Mouse (Mus musculus) liver, embryonic 11.5 days (tissue): Measurements from ENCODE around the gene Ifitm3. TPM values are rescaled to one million over a fixed set of nuclear protein-coding genes. Genes with fewer than 3 reads are reported as not detected.

ENCODE experiments used
- ATAC-seq: fragments of 200-750 bp; cut with Nextera tagmentation; replicated peaks from 2 replicates; pipeline ENCODE4 v1.8.0; 2017; ENCODE audit warnings: moderate number of reproducible peaks, mild to moderate bottlenecking, moderate TSS enrichment, moderate library complexity; ENCODE audit not compliant: low FRiP score
- DNase-seq: peaks from one replicate; pipeline ENCODE4 v3.0.0-alpha.2; 2017; ENCODE audit warnings: low spot score
- H3K27ac ChIP-seq: fragments of 300-500 bp; sonication (generic); 2 replicates; pipeline ENCODE4 v1.5.1; 2014; ENCODE audit warnings: mild to moderate bottlenecking, low read depth, low read length, control low read depth
- H3K27me3 ChIP-seq: fragments of 300-500 bp; sonication (generic); replicated peaks from 2 replicates; pipeline ENCODE4 v1.6.1; 2014; ENCODE audit warnings: low read length, mixed read lengths; ENCODE audit not compliant: control insufficient read depth, insufficient read depth
- H3K36me3 ChIP-seq: fragments of 300-500 bp; sonication (generic); 2 replicates; pipeline ENCODE4 v1.6.1; 2014; ENCODE audit warnings: mild to moderate bottlenecking, low read length, moderate library complexity, mixed read lengths; ENCODE audit not compliant: control insufficient read depth, insufficient read depth
- H3K4me1 ChIP-seq: fragments of 300-500 bp; sonication (generic); replicated peaks from 2 replicates; pipeline ENCODE4 v1.6.1; 2014; ENCODE audit warnings: low read length, mixed read lengths; ENCODE audit not compliant: control insufficient read depth, insufficient read depth
- H3K4me2 ChIP-seq: fragments of 300-500 bp; sonication (generic); 2 replicates; pipeline ENCODE4 v1.6.1; 2014; ENCODE audit warnings: mild to moderate bottlenecking, control low read depth, moderate library complexity
- H3K4me3 ChIP-seq: fragments of 300-500 bp; sonication (generic); 2 replicates; pipeline ENCODE4 v1.5.1; 2014; ENCODE audit warnings: low read depth, low read length, control low read depth
- H3K9ac ChIP-seq: fragments of 300-500 bp; sonication (generic); 2 replicates; pipeline ENCODE4 v1.6.1; 2014; ENCODE audit warnings: low read depth, low read length, control low read depth
- H3K9me3 ChIP-seq: fragments of 300-500 bp; sonication (generic); 2 replicates; pipeline ENCODE4 v1.6.1; 2016; ENCODE audit warnings: low read length, inconsistent platforms, mixed read lengths; ENCODE audit not compliant: control insufficient read depth
- WGBS: fragments of 180-500 bp; shearing (Covaris S2); extraction: QIAGEN DNeasy Blood & Tissue Kit; methylation state at CpG from one replicate; pipeline ENCODE4 v1.1.7; 2014; 5-methylcytosine and 5-hydroxymethylcytosine counted together
- polyA plus RNA-seq: library from polyadenylated mRNA; unstranded; fragments of >200 nt; fragmentation: Nextera tagmentation; extraction: Ambion mirVana; gene quantifications from 2 replicates; pipeline ENCODE4 v1.2.1, GENCODE M21; 2014

Ifitm3 gene
- polyA plus RNA-seq, 1 experiment from 2014 or later, result 45.0 TPM

DNA sequence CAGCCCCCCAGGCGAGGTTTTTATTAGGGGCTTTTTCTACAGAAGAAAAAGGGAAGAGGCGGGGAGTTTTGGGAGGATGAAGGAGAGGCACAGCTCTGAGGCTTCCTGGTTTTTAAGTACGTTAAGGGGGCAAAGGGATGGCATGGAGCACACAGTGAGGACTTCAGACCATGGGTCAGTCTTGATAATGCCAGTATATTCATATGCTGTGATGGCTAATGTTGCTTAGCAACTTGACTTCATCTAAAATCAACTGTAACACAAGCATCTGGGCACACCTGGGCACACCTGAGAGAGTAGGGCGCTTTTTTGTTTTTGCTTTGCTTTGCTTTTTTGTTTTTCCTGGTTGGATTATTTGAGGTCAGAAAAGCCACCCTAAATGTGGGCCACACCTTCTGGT is 43.6 kb downstream of the Ifitm3 start, which contains the start of gene Ifitm1:
TSS of gene Ifitm1 (plus strand) at position 301 of the 400 bp plus-strand sequence.
- Histone ChIP-seq H3K9me3 (no peaks in the 10 kb centered on the region), H3K27ac (no peak within 1 kb of the TSS), H3K27me3 (no peaks in the 10 kb centered on the region), H3K4me1 (peaks cover 11% of the 10 kb centered on the region), H3K4me3 (no peak within 1 kb of the TSS), H3K4me2 (no peak within 1 kb of the TSS), H3K9ac (no peak within 1 kb of the TSS), H3K36me3 (no peaks in the 10 kb centered on the region)
- DNase-seq (no peak), ATAC-seq (no peak)
- 81% methylated on average over 4 of the region's 4 CpGs for WGBS

DNA sequence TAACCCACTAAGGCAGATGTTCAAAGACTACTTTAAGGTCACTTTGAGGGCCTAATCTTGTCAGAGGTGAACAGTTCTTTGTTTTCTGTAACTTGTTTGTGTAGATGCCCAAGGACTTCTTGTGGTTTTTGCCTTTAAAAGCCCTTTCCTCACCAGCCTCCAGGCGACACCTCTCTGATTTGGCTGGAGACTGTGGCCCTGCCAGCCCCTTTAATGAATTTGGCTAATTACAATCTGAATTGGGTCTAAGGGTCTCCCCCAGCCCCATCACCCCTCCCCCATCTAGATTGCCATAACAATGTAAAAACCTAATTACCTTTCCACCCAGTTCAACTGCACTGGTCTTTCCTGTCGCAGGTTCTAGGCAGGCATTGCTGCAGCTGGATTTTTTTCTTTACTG is 47.8 kb downstream of the Ifitm3 start:
- Histone ChIP-seq H3K9me3 (no peaks in the 10 kb centered on the region), H3K27ac (no peak overlapping the region), H3K4me2 (no peak overlapping the region), H3K4me3 (no peak overlapping the region), H3K4me1 (no peaks in the 10 kb centered on the region; the same call in 1 of the 2 replicates), H3K27me3 (no peaks in the 10 kb centered on the region), H3K36me3 (no peaks in the 10 kb centered on the region), H3K9ac (no peak overlapping the region)
- 77% methylated on average over 2 of the region's 2 CpGs for WGBS
- ATAC-seq (no peak), DNase-seq (no peak)

DNA sequence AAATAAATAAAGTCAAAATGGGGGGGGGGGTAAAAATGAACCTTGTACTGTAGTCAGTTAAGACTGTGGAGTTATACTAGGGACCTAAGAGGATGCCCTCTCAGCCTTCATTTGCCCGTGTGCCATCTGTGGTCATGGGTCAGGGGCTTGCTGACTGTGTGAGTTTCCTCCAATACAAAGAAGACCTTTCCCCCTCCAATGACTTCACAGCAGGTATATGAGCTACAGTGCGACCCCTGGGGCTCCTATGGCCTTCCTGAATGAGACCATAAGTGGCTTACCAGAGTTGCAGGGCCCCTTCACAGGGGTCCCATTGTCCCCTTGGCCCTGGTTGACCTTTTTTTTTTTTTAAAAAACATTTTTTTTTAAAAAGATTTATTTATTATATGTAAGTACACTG is 49.2 kb downstream of the Ifitm3 start:
- H3K36me3 ChIP-seq, result no peaks in the 10 kb centered on the region
- ATAC-seq (no peak), DNase-seq (no peak)
- no peaks in the 10 kb centered on the region for H3K27me3 ChIP-seq
- no peaks in the 10 kb centered on the region for H3K9me3 ChIP-seq
- no peak overlapping the region for H3K4me2 ChIP-seq
- no peaks in the 10 kb centered on the region for H3K4me1 ChIP-seq
- WGBS, result 83% methylated on average over 2 of the region's 2 CpGs
- H3K9ac ChIP-seq, result no peak overlapping the region
- no peak overlapping the region for H3K27ac ChIP-seq
- no peak overlapping the region for H3K4me3 ChIP-seq

DNA sequence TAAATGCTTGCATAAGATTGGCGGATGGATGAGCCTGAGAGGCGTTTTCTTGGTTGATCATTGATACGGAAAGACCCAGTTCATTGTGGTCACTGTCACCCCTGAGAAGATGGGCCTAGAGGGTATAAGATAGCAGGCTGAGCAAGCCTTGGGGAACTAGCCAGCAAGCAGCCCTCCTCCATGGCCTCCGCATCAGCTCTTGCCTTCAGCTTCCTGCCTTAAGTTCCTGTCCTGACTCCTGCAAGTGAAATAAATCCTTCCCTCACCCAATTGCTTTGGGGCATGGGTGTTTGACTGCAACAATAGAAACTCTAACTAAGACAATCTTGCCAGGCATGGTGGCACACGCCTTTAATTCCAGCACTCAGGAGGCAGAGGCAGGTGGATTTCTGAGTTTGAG is 50.5 kb downstream of the Ifitm3 start:
- WGBS, result 49% methylated on average over 5 of the region's 5 CpGs
- DNase-seq, result no peak

More for the DNA sequence above, 50.5 kb downstream of the Ifitm3 start:
- Histone ChIP-seq H3K27me3 (no peaks in the 10 kb centered on the region), H3K9ac (no peak overlapping the region), H3K27ac (no peak overlapping the region), H3K4me2 (no peak overlapping the region), H3K4me3 (no peak overlapping the region), H3K36me3 (no peaks in the 10 kb centered on the region), H3K4me1 (peaks cover 5% of the 10 kb centered on the region), H3K9me3 (no peaks in the 10 kb centered on the region)
- no peak for ATAC-seq

Other genes with a start within 250 kb of the Ifitm3 start
- gene Cyp2e1, start 247.0 kb downstream of the Ifitm3 start, polyA plus RNA-seq, result not detected in 2 replicates
- gene Syce1, start 222.9 kb downstream of the Ifitm3 start, polyA plus RNA-seq, result 0.58 TPM in 1 of 2 replicates, not detected in the other
- 0.63 and 0.96 TPM in 2 replicates for gene Zfp941, start 188.6 kb downstream of the Ifitm3 start, polyA plus RNA-seq
- 2.7 and 3.7 TPM in 2 replicates for gene Urah, start 175.8 kb downstream of the Ifitm3 start, polyA plus RNA-seq
- not detected in 2 replicates for gene Scgb1c1, start 165.2 kb downstream of the Ifitm3 start, polyA plus RNA-seq
- gene Odf3, start 163.0 kb downstream of the Ifitm3 start, polyA plus RNA-seq, result not detected in 2 replicates
- gene Gm45785, start 154.4 kb downstream of the Ifitm3 start, polyA plus RNA-seq, result not detected in 2 replicates
- 44.3 and 45.4 TPM in 2 replicates for gene Ric8a, start 153.8 kb downstream of the Ifitm3 start, polyA plus RNA-seq
- 21.5 and 25.1 TPM in 2 replicates for gene Bet1l, start 153.2 kb downstream of the Ifitm3 start, polyA plus RNA-seq
- 162 and 183 TPM in 2 replicates for gene Psmd13, start 128.8 kb downstream of the Ifitm3 start, polyA plus RNA-seq
- gene Sirt3, start 128.5 kb downstream of the Ifitm3 start, polyA plus RNA-seq, result 19.9 and 24.5 TPM in 2 replicates
- gene Cox8b, start 110.3 kb downstream of the Ifitm3 start, polyA plus RNA-seq, result 0.97 TPM in 1 of 2 replicates, not detected in the other
- gene Nlrp6, start 89.9 kb downstream of the Ifitm3 start, polyA plus RNA-seq, result 1.3 and 1.9 TPM in 2 replicates
- 13.1 and 13.2 TPM in 2 replicates for gene Pgghg, start 69.4 kb downstream of the Ifitm3 start, polyA plus RNA-seq
- gene Ifitm5, start 60.5 kb downstream of the Ifitm3 start, polyA plus RNA-seq, result 0.58 and 0.60 TPM in 2 replicates
- not detected in 2 replicates for gene Gm45717, start 54.8 kb downstream of the Ifitm3 start, polyA plus RNA-seq
- gene Ifitm2, start 54.8 kb downstream of the Ifitm3 start, polyA plus RNA-seq, result 478 and 500 TPM in 2 replicates
- gene Ifitm1, start 43.5 kb downstream of the Ifitm3 start, polyA plus RNA-seq, result 32.7 and 33.5 TPM in 2 replicates
- gene Ifitm6, start 7.2 kb upstream of the Ifitm3 start, polyA plus RNA-seq, result 0.90 and 0.97 TPM in 2 replicates
- gene Gm17387, start 18.4 kb upstream of the Ifitm3 start, polyA plus RNA-seq, result not detected in 2 replicates
- 3.4 and 4.7 TPM in 2 replicates for gene B4galnt4, start 50.3 kb upstream of the Ifitm3 start, polyA plus RNA-seq
- gene Pkp3, start 67.4 kb upstream of the Ifitm3 start, polyA plus RNA-seq, result 1.9 and 2.7 TPM in 2 replicates
- gene Sigirr, start 89.8 kb upstream of the Ifitm3 start, polyA plus RNA-seq, result 21.4 and 23.5 TPM in 2 replicates
- 0.09 and 0.41 TPM in 2 replicates for gene Ano9, start 107.0 kb upstream of the Ifitm3 start, polyA plus RNA-seq
- 134 and 147 TPM in 2 replicates for gene Ptdss2, start 111.6 kb upstream of the Ifitm3 start, polyA plus RNA-seq
- gene Rnh1, start 162.1 kb upstream of the Ifitm3 start, polyA plus RNA-seq, result 91.2 and 93.7 TPM in 2 replicates
- 112 and 118 TPM in 2 replicates for gene Hras, start 183.2 kb upstream of the Ifitm3 start, polyA plus RNA-seq
- 20.8 and 20.9 TPM in 2 replicates for gene Lrrc56, start 183.4 kb upstream of the Ifitm3 start, polyA plus RNA-seq
- gene Lmntd2, start 203.3 kb upstream of the Ifitm3 start, polyA plus RNA-seq, result 1.8 and 2.6 TPM in 2 replicates
- gene Rassf7, start 205.1 kb upstream of the Ifitm3 start, polyA plus RNA-seq, result 35.1 TPM in 2 replicates
- 70.9 and 81.0 TPM in 2 replicates for gene Phrf1, start 218.0 kb upstream of the Ifitm3 start, polyA plus RNA-seq